In genomic region chr15:81399297-81399637, GRCm38 (mm10) we compare ENCODE assay signal across 8 mouse cellular contexts. TPM values are rescaled to one million over a fixed set of nuclear protein-coding genes. Genes with fewer than 3 reads are reported as not detected.
DNase-seq lines count a peak whose midpoint lies in the region; ATAC-seq and TF ChIP-seq lines count a peak whose summit lies in the region.
"Had no signal": no experiment of that assay in that cellular context is flagged by ENCODE, and none has a peak within 500 bp of the region (broad histone marks: within the 10 kb centered on the region; RNA-seq: fewer than 3 reads in every experiment).

No protein-coding gene starts in this region.

- H3K9ac ChIP-seq in forebrain, embryonic 11.5 days (ENCODE audit: low read length): peak overlapping the region; percentile 74
- peak overlapping the region; percentile 85 for H3K9ac ChIP-seq in liver, embryonic 11.5 days (ENCODE audit: low read depth, low read length)

- no peak for DNase-seq in spleen, adult 2 months (ENCODE audit: low read depth in 1 of 2, low spot score in 2 of 2)
- DNase-seq in spleen, adult 18-20 months: no peak
- DNase-seq in forebrain, embryonic 11.5 days (ENCODE audit: low spot score): no peak
- DNase-seq in liver, embryonic 11.5 days (ENCODE audit: low spot score): no peak
- DNase-seq in embryo, embryonic 9.5 days (ENCODE audit: extremely low spot score): no peak
- no peak for DNase-seq in ovary, postnatal 36 days (ENCODE audit: low spot score)
- DNase-seq in gastrocnemius, postnatal 25 days: no peak

- no peaks in the 10 kb centered on the region; the same call in 1 of the 2 replicates for H3K4me1 ChIP-seq in spleen, adult 2 months (ENCODE audit: control insufficient read depth, insufficient read depth, insufficient read length)
- no peaks in the 10 kb centered on the region; the same call in 1 of the 2 replicates for H3K4me1 ChIP-seq in forebrain, embryonic 11.5 days (replicated peaks; ENCODE audit: control insufficient read depth, insufficient read depth, low read length)
- H3K4me1 ChIP-seq in liver, embryonic 11.5 days (replicated peaks; ENCODE audit: control insufficient read depth, insufficient read depth, low read length): peaks cover 12% of the 10 kb centered on the region; the same call in 1 of the 2 replicates

- peak overlapping the region; percentile 94 for H3K27ac ChIP-seq in spleen, adult 2 months (ENCODE audit: insufficient read depth, low read length)
- peak overlapping the region; percentile 89 for H3K27ac ChIP-seq in forebrain, embryonic 11.5 days (ENCODE audit: low read depth, low read length)
- H3K27ac ChIP-seq in liver, embryonic 11.5 days (ENCODE audit: low read depth, low read length): peak overlapping the region; percentile 73

- H3K36me3 ChIP-seq in spleen, adult 2 months (ENCODE audit: control insufficient read depth, insufficient read depth, low read length): no peaks in the 10 kb centered on the region
- no peaks in the 10 kb centered on the region for H3K36me3 ChIP-seq in forebrain, embryonic 11.5 days (ENCODE audit: control insufficient read depth, insufficient read depth, low read length)
- no peaks in the 10 kb centered on the region for H3K36me3 ChIP-seq in liver, embryonic 11.5 days (ENCODE audit: control insufficient read depth, insufficient read depth, low read length)

- no peak for TF ChIP-seq CTCF in spleen, adult 2 months (IDR thresholded peaks at IDR 0.05; ENCODE audit: extremely low read depth, insufficient read depth, insufficient read length, insufficient replicate concordance)

- peak overlapping the region; percentile 61 for H3K4me2 ChIP-seq in forebrain, embryonic 11.5 days (ENCODE audit: low read depth, low read length, severe bottlenecking)
- peak overlapping the region; percentile 86 for H3K4me2 ChIP-seq in liver, embryonic 11.5 days

- H3K9me3 ChIP-seq in forebrain, embryonic 11.5 days (ENCODE audit: control insufficient read depth, low read length): no peaks in the 10 kb centered on the region
- no peaks in the 10 kb centered on the region for H3K9me3 ChIP-seq in liver, embryonic 11.5 days (ENCODE audit: control insufficient read depth, low read length)

- under 1% methylated on average over 21 of the region's 21 CpGs for WGBS in spleen, adult 2 months
- WGBS in forebrain, embryonic 11.5 days: under 1% methylated on average over 21 of the region's 21 CpGs
- WGBS in liver, embryonic 11.5 days: 0% methylated on average over 21 of the region's 21 CpGs

- no peaks in the 10 kb centered on the region for H3K27me3 ChIP-seq in spleen, adult 2 months (ENCODE audit: control insufficient read depth, insufficient read depth, low read length)
- H3K27me3 ChIP-seq in forebrain, embryonic 11.5 days (ENCODE audit: control insufficient read depth, insufficient read depth, low read length): no peaks in the 10 kb centered on the region
- no peaks in the 10 kb centered on the region for H3K27me3 ChIP-seq in liver, embryonic 11.5 days (replicated peaks; ENCODE audit: control insufficient read depth, insufficient read depth, low read length)

- TF ChIP-seq POLR2A in spleen, adult 2 months (IDR thresholded peaks at IDR 0.05; ENCODE audit: low read depth, low read length): no peak; the same call in 1 of the 2 replicates

- peak; percentile 71; the same call in 1 of the 2 replicates for ATAC-seq in forebrain, embryonic 11.5 days (replicated peaks; ENCODE audit: low FRiP score)
- no peak; the same call in 1 of the 2 replicates for ATAC-seq in liver, embryonic 11.5 days (replicated peaks; ENCODE audit: low FRiP score)

- peak overlapping the region; percentile 98 for H3K4me3 ChIP-seq in spleen, adult 2 months (ENCODE audit: extremely low read depth, insufficient read depth, insufficient read length)
- peak overlapping the region; percentile 56 for H3K4me3 ChIP-seq in forebrain, embryonic 11.5 days (ENCODE audit: low read depth, low read length)
- peak overlapping the region; percentile 75 for H3K4me3 ChIP-seq in liver, embryonic 11.5 days (ENCODE audit: low read depth, low read length)

RNA-seq across cellular contexts. Expression of gene St13, which starts 0.6 kb away (rescaled TPM):
- 14.1 and 16.2 TPM in 2 replicates for polyA plus RNA-seq in spleen, adult 2 months (2012; rRNA removed)
- 193 and 194 TPM in 2 replicates for polyA plus RNA-seq in forebrain, embryonic 11.5 days (2014; fragmentation: Nextera tagmentation; extraction: Ambion mirVana)
- 159 and 166 TPM in 2 replicates for polyA plus RNA-seq in liver, embryonic 11.5 days (2014; fragmentation: Nextera tagmentation; extraction: Ambion mirVana)
- 10 to 100 TPM; 84.6 to 87.8 TPM for total RNA-seq in gastrocnemius, postnatal 25 days (2021)

RNA-seq across cellular contexts. Expression of gene Xpnpep3, which starts 0.7 kb away (rescaled TPM):
- 7.1 and 8.7 TPM in 2 replicates for polyA plus RNA-seq in spleen, adult 2 months (2012; rRNA removed)
- polyA plus RNA-seq in forebrain, embryonic 11.5 days (2014; fragmentation: Nextera tagmentation; extraction: Ambion mirVana): 10.2 and 10.3 TPM in 2 replicates
- polyA plus RNA-seq in liver, embryonic 11.5 days (2014; fragmentation: Nextera tagmentation; extraction: Ambion mirVana): 12.4 and 13.1 TPM in 2 replicates
- 1 to 10 TPM; 6.5 to 6.7 TPM for total RNA-seq in gastrocnemius, postnatal 25 days (2021)

RNA-seq across cellular contexts. Expression of gene Dnajb7, which starts 8.8 kb away (rescaled TPM):
- 0.09 TPM in 1 of 2 replicates, not detected in the other for polyA plus RNA-seq in spleen, adult 2 months (2012; rRNA removed)
- 1.5 and 3.4 TPM in 2 replicates for polyA plus RNA-seq in forebrain, embryonic 11.5 days (2014; fragmentation: Nextera tagmentation; extraction: Ambion mirVana)
- 1.7 and 2.0 TPM in 2 replicates for polyA plus RNA-seq in liver, embryonic 11.5 days (2014; fragmentation: Nextera tagmentation; extraction: Ambion mirVana)
- total RNA-seq in gastrocnemius, postnatal 25 days (2021): not detected
- total RNA-seq: neutrophil, adult 5-6 weeks had no signal

RNA-seq across cellular contexts. Expression of gene Slc25a17, which starts 38.7 kb away (rescaled TPM):
- 9.9 and 10.5 TPM in 2 replicates for polyA plus RNA-seq in spleen, adult 2 months (2012; rRNA removed)
- polyA plus RNA-seq in forebrain, embryonic 11.5 days (2014; fragmentation: Nextera tagmentation; extraction: Ambion mirVana): 105 TPM in 2 replicates
- polyA plus RNA-seq in liver, embryonic 11.5 days (2014; fragmentation: Nextera tagmentation; extraction: Ambion mirVana): 71.9 and 74.6 TPM in 2 replicates
- 10 to 100 TPM in 1 of 2 experiments, 1 to 10 TPM in 1; 9.3 to 12.5 TPM for total RNA-seq in gastrocnemius, postnatal 25 days (2021)
